Mouse (Mus musculus): ENCODE data around the gene Dmbt1. TPM values are rescaled to one million over a fixed set of nuclear protein-coding genes. Genes with fewer than 3 reads are reported as not detected.

The Dmbt1 gene
- 0.24 TPM for polyA plus RNA-seq (2014; fragmentation: Illumina TruSeq; extraction: RNeasy Lipid Tissue Mini Kit (QIAGEN cat#74804); ENCODE audit: low read depth, low replicate concordance)

GRCm38 (mm10) chr7:131031755-131032154 lies at the start of gene Dmbt1:
Dmbt1 (plus strand) TSS chr7:131032053.

GRCm38 (mm10) chr7:131146214-131146613 lies 114.4 kb downstream of the Dmbt1 start, which contains the start of gene 4933402N03Rik:
4933402N03Rik (minus strand) TSS chr7:131146314.

Other genes starting within 250 kb of the Dmbt1 start
- gene Plekha1, start 166.3 kb upstream of the Dmbt1 start, polyA plus RNA-seq (2014; fragmentation: Illumina TruSeq; extraction: RNeasy Lipid Tissue Mini Kit (QIAGEN cat#74804); ENCODE audit: low read depth, low replicate concordance), result 43.4 TPM
- gene Htra1, start 95.9 kb upstream of the Dmbt1 start, polyA plus RNA-seq (2014; fragmentation: Illumina TruSeq; extraction: RNeasy Lipid Tissue Mini Kit (QIAGEN cat#74804); ENCODE audit: low read depth, low replicate concordance), result 88.7 TPM
- gene 4933402N03Rik, start 114.3 kb downstream of the Dmbt1 start, polyA plus RNA-seq (2014; fragmentation: Illumina TruSeq; extraction: RNeasy Lipid Tissue Mini Kit (QIAGEN cat#74804); ENCODE audit: low read depth, low replicate concordance), result not detected
- gene 5430419D17Rik, start 142.3 kb downstream of the Dmbt1 start, polyA plus RNA-seq (2014; fragmentation: Illumina TruSeq; extraction: RNeasy Lipid Tissue Mini Kit (QIAGEN cat#74804); ENCODE audit: low read depth, low replicate concordance), result 0.99 TPM